Mouse (Mus musculus) forebrain, embryonic 11.5 days (tissue): ENCODE results near the gene Synpo2. TPM values are rescaled to one million over a fixed set of nuclear protein-coding genes. Genes with fewer than 3 reads are reported as not detected.

Experiments used
- ATAC-seq: fragments of 200-750 bp; cut with Nextera tagmentation; replicated peaks from 2 replicates; pipeline ENCODE4 v1.8.0; 2017; ENCODE audit warnings: moderate TSS enrichment; ENCODE audit not compliant: low FRiP score
- DNase-seq: peaks from one replicate; pipeline ENCODE4 v3.0.0-alpha.2; 2017; ENCODE audit warnings: low spot score
- H3K27ac ChIP-seq: fragments of 300-500 bp; sonication (generic); 2 replicates; pipeline ENCODE4 v1.5.1; 2014; ENCODE audit warnings: low read depth, low read length
- H3K27me3 ChIP-seq: fragments of 300-500 bp; sonication (generic); 2 replicates; pipeline ENCODE4 v1.6.1; 2014; ENCODE audit warnings: mild to moderate bottlenecking, low read length, mixed read lengths; ENCODE audit not compliant: control insufficient read depth, insufficient read depth
- H3K36me3 ChIP-seq: fragments of 300-500 bp; sonication (generic); 2 replicates; pipeline ENCODE4 v1.6.1; 2014; ENCODE audit warnings: mild to moderate bottlenecking, low read length, moderate library complexity, mixed read lengths; ENCODE audit not compliant: control insufficient read depth, insufficient read depth
- H3K4me1 ChIP-seq: fragments of 300-500 bp; sonication (generic); replicated peaks from 2 replicates; pipeline ENCODE4 v1.6.1; 2014; ENCODE audit warnings: low read length, mixed read lengths; ENCODE audit not compliant: control insufficient read depth, insufficient read depth
- H3K4me2 ChIP-seq: fragments of 300-500 bp; sonication (generic); 2 replicates; pipeline ENCODE4 v1.6.1; 2014; ENCODE audit warnings: low read depth, mild to moderate bottlenecking, low read length, moderate library complexity, mixed read lengths; ENCODE audit not compliant: severe bottlenecking
- H3K4me3 ChIP-seq: fragments of 300-500 bp; sonication (generic); 2 replicates; pipeline ENCODE4 v1.5.1; 2014; ENCODE audit warnings: low read depth, low read length
- H3K9ac ChIP-seq: fragments of 300-500 bp; sonication (generic); 2 replicates; pipeline ENCODE4 v1.6.1; 2014; ENCODE audit warnings: low read length
- H3K9me3 ChIP-seq: fragments of 300-500 bp; sonication (generic); 2 replicates; pipeline ENCODE4 v1.6.1; 2016; ENCODE audit warnings: low read length, mixed read lengths; ENCODE audit not compliant: control insufficient read depth
- WGBS: fragments of 180-500 bp; shearing (Covaris S2); extraction: QIAGEN DNeasy Blood & Tissue Kit; methylation state at CpG from one replicate; pipeline ENCODE4 v1.1.7; 2014; 5-methylcytosine and 5-hydroxymethylcytosine counted together
- polyA plus RNA-seq: library from polyadenylated mRNA; unstranded; fragments of >200 nt; fragmentation: Nextera tagmentation; extraction: Ambion mirVana; gene quantifications from 2 replicates; pipeline ENCODE4 v1.2.1, GENCODE M21; 2014

The Synpo2 gene
- polyA plus RNA-seq, 1 experiment from 2014 or later: 3.7 TPM

- WGBS: 77% methylated on average over 10 of the region's 10 CpGs
- H3K4me1 ChIP-seq: 0 out of 2 replicates have a peak, but pooled peaks cover 1% of the 10 kb centered on the region
- no peaks in the 10 kb centered on the region for H3K9me3 ChIP-seq
- H3K27me3 ChIP-seq: no peaks in the 10 kb centered on the region
- H3K4me2 ChIP-seq: no peak overlapping the region
- H3K4me3 ChIP-seq: no peak overlapping the region
- DNase-seq (no peak), ATAC-seq (no peak)
- no peak overlapping the region for H3K27ac ChIP-seq
- no peaks in the 10 kb centered on the region for H3K36me3 ChIP-seq
- H3K9ac ChIP-seq: no peak overlapping the region
Observed at GRCm38 (mm10) chr3:123111071-123111711, 124.8 kb downstream of the Synpo2 start.

- Histone ChIP-seq H3K9ac (no peak overlapping the region), H3K4me2 (no peak overlapping the region), H3K4me3 (no peak overlapping the region), H3K27ac (no peak overlapping the region), H3K36me3 (no peaks in the 10 kb centered on the region), H3K27me3 (no peaks in the 10 kb centered on the region), H3K9me3 (no peaks in the 10 kb centered on the region), H3K4me1 (0 out of 2 replicates have a peak, but pooled peaks cover 1% of the 10 kb centered on the region)
- WGBS: 78% methylated on average over 14 of the region's 14 CpGs
- DNase-seq: no peak
- ATAC-seq: no peak
Observed at GRCm38 (mm10) chr3:123107830-123108549, 128.0 kb downstream of the Synpo2 start.

DNA sequence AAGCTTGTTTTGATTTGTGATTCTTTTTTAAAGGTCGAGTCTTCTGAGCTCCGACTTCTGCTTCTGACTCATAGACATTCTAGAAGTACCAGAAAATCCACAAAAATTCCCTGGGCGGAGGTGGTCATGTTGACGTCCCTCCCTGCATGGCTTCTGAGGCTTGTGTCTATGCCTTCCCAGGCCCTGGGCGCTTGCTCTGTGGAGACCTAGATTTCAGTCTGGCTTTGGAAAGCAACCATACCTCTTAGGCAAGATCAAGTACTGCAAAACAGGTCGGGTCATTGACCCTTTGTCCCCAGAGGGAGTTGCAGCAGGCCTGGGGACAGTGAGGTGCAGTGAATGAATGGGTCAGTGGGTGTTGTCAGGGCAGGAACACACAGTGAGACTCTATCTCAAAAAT lies 131.6 kb downstream of the Synpo2 start:
- ATAC-seq: no peak
- no peaks in the 10 kb centered on the region for H3K9me3 ChIP-seq
- no peak overlapping the region for H3K27ac ChIP-seq
- 81% methylated on average over 6 of the region's 6 CpGs for WGBS
- H3K36me3 ChIP-seq: no peaks in the 10 kb centered on the region
- H3K4me2 ChIP-seq: no peak overlapping the region
- 0 out of 2 replicates have a peak, but pooled peaks cover 1% of the 10 kb centered on the region for H3K4me1 ChIP-seq
- no peak overlapping the region for H3K9ac ChIP-seq
- DNase-seq: no peak
- H3K4me3 ChIP-seq: no peak overlapping the region
- H3K27me3 ChIP-seq: no peaks in the 10 kb centered on the region

GRCm38 (mm10) chr3:123103151-123103860 lies 132.6 kb downstream of the Synpo2 start:
- no peak overlapping the region for H3K27ac ChIP-seq
- ATAC-seq: peak; percentile 89
- H3K36me3 ChIP-seq: no peaks in the 10 kb centered on the region
- peak; percentile 82 for DNase-seq
- 0 out of 2 replicates have a peak, but pooled peaks cover 1% of the 10 kb centered on the region for H3K4me1 ChIP-seq
- no peak overlapping the region for H3K4me2 ChIP-seq
- no peaks in the 10 kb centered on the region for H3K9me3 ChIP-seq
- H3K9ac ChIP-seq: no peak overlapping the region
- H3K4me3 ChIP-seq: no peak overlapping the region
- 28% methylated on average over 12 of the region's 13 CpGs for WGBS
- H3K27me3 ChIP-seq: no peaks in the 10 kb centered on the region

- H3K36me3 ChIP-seq: no peaks in the 10 kb centered on the region
- no peaks in the 10 kb centered on the region for H3K27me3 ChIP-seq
- DNase-seq (no peak), ATAC-seq (no peak)
- H3K4me3 ChIP-seq: no peak overlapping the region
- no peak overlapping the region for H3K9ac ChIP-seq
- no peak overlapping the region for H3K4me2 ChIP-seq
- 93% methylated on average over 2 of the region's 2 CpGs for WGBS
- 0 out of 2 replicates have a peak, but pooled peaks cover 1% of the 10 kb centered on the region for H3K4me1 ChIP-seq
- H3K9me3 ChIP-seq: no peaks in the 10 kb centered on the region
- no peak overlapping the region for H3K27ac ChIP-seq
Observed at GRCm38 (mm10) chr3:123101761-123102160, 134.2 kb downstream of the Synpo2 start.

- no peaks in the 10 kb centered on the region for H3K36me3 ChIP-seq
Observed at GRCm38 (mm10) chr3:123095111-123095510, 140.8 kb downstream of the Synpo2 start.

DNA sequence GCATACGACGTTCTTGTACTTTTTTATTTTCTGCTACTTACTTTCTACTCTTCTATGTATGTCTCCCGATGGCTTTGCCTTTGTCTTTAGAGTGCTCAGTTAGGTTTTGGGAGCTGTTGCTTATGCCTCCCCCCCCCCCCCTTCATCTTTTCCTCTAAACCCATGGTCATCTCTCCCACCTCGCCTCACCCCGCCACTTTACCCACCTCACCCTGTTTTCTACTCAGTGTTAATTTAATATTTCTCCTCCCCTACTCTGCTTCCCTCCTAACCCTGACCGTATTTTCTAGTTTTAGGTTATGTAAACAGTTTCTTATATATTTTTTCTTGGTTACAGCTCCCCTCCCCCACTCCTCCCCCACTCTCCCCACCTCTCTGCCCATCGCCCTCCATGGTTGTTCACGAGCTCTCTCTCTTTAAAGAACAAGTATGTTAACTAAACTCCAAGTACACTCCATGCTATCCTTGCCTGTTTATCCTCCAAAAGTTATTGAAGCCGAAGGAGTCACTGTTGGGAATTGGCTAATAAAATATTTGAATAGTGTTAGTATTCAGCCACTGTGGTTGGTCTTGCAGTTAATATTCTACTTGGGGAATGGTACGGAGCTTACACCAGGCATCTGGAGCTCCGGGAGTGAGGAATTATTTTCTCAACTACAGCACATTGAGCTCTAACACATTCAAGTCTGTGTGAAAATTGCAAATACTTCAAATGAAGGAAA lies 142.1 kb downstream of the Synpo2 start:
- no peaks in the 10 kb centered on the region for H3K9me3 ChIP-seq
- H3K4me3 ChIP-seq: no peak overlapping the region
- no peak overlapping the region for H3K27ac ChIP-seq
- ATAC-seq (no peak), DNase-seq (no peak)
- H3K27me3 ChIP-seq: no peaks in the 10 kb centered on the region
- H3K4me2 ChIP-seq: no peak overlapping the region
- H3K4me1 ChIP-seq: no peaks in the 10 kb centered on the region
- H3K36me3 ChIP-seq: no peaks in the 10 kb centered on the region
- no peak overlapping the region for H3K9ac ChIP-seq
- WGBS: 80% methylated on average over 11 of the region's 11 CpGs

More at GRCm38 (mm10) chr3:123095111-123095510, 140.8 kb downstream of the Synpo2 start:
- Histone ChIP-seq H3K27ac (no peak overlapping the region), H3K4me3 (no peak overlapping the region), H3K4me2 (no peak overlapping the region), H3K4me1 (no peaks in the 10 kb centered on the region), H3K9ac (no peak overlapping the region), H3K27me3 (no peaks in the 10 kb centered on the region), H3K9me3 (no peaks in the 10 kb centered on the region)
- WGBS: 98% methylated on average over 2 of the region's 2 CpGs
- DNase-seq (no peak), ATAC-seq (no peak)

- Histone ChIP-seq H3K27ac (no peak overlapping the region), H3K4me3 (no peak overlapping the region), H3K4me2 (no peak overlapping the region), H3K4me1 (no peaks in the 10 kb centered on the region), H3K27me3 (no peaks in the 10 kb centered on the region), H3K9ac (no peak overlapping the region), H3K9me3 (no peaks in the 10 kb centered on the region), H3K36me3 (no peaks in the 10 kb centered on the region)
- 65% methylated on average over 12 of the region's 12 CpGs for WGBS
- DNase-seq: no peak
- ATAC-seq: 0 out of 2 replicates have a peak, but pooled peaks have one; percentile 18
Observed at GRCm38 (mm10) chr3:123092913-123093639, 142.9 kb downstream of the Synpo2 start.
